Mouse (Mus musculus) intestine, embryonic 15.5 days (tissue): ENCODE data around the gene Vegfa. TPM values are rescaled to one million over a fixed set of nuclear protein-coding genes. Genes with fewer than 3 reads are reported as not detected.

ENCODE experiments used
- ATAC-seq: fragments of 200-750 bp; cut with Nextera tagmentation; 2 replicates; pipeline ENCODE4 v1.8.0; 2017; ENCODE audit warnings: moderate TSS enrichment, moderate library complexity
- H3K27ac ChIP-seq: fragments of 300-500 bp; sonication (generic); 2 replicates; pipeline ENCODE4 v1.5.1; 2015; ENCODE audit warnings: mild to moderate bottlenecking, inconsistent platforms
- H3K27me3 ChIP-seq: fragments of 300-500 bp; sonication (generic); replicated peaks from 2 replicates; pipeline ENCODE4 v1.6.1; 2015; ENCODE audit warnings: inconsistent platforms
- H3K36me3 ChIP-seq: fragments of 300-500 bp; sonication (generic); 2 replicates; pipeline ENCODE4 v1.6.1; 2015; ENCODE audit warnings: inconsistent platforms
- H3K4me1 ChIP-seq: fragments of 300-500 bp; sonication (generic); replicated peaks from 2 replicates; pipeline ENCODE4 v1.6.1; 2015; ENCODE audit warnings: inconsistent platforms
- H3K4me2 ChIP-seq: fragments of 300-500 bp; sonication (generic); replicated peaks from 2 replicates; pipeline ENCODE4 v1.6.1; 2015; ENCODE audit warnings: mild to moderate bottlenecking, inconsistent platforms
- H3K4me3 ChIP-seq: fragments of 300-500 bp; sonication (generic); replicated peaks from 2 replicates; pipeline ENCODE4 v1.5.1; 2015; ENCODE audit warnings: inconsistent platforms
- H3K9ac ChIP-seq: fragments of 300-500 bp; sonication (generic); 2 replicates; pipeline ENCODE4 v1.6.1; 2015; ENCODE audit warnings: inconsistent platforms
- H3K9me3 ChIP-seq: fragments of 300-500 bp; sonication (generic); 2 replicates; pipeline ENCODE4 v1.6.1; 2016; ENCODE audit warnings: inconsistent platforms
- WGBS: fragments of 180-500 bp; shearing (Covaris S2); methylation state at CpG from one replicate; pipeline ENCODE4 v1.1.7; 2015; 5-methylcytosine and 5-hydroxymethylcytosine counted together
- polyA plus RNA-seq: library from polyadenylated mRNA; unstranded; fragments of >200 nt; fragmentation: Nextera tagmentation; extraction: Ambion mirVana; gene quantifications from 2 replicates; pipeline ENCODE4 v1.2.1, GENCODE M21; 2015

Vegfa gene
- polyA plus RNA-seq, 1 experiment from 2014 or later, result 3.6 TPM

GRCm38 (mm10) chr17:46070046-46070445 lies 37.9 kb upstream of the Vegfa start:
- Histone ChIP-seq H3K36me3 (no peaks in the 10 kb centered on the region), H3K27me3 (no peaks in the 10 kb centered on the region), H3K27ac (no peak overlapping the region), H3K4me2 (no peak overlapping the region), H3K9ac (no peak overlapping the region), H3K4me3 (no peak overlapping the region), H3K4me1 (peaks cover 17% of the 10 kb centered on the region), H3K9me3 (no peaks in the 10 kb centered on the region)
- 63% methylated on average over 9 of the region's 9 CpGs for WGBS
- ATAC-seq, result no peak

GRCm38 (mm10) chr17:46063974-46064312 lies 31.8 kb upstream of the Vegfa start:
- WGBS, result 45% methylated on average over 6 of the region's 6 CpGs
- H3K4me3 ChIP-seq, result no peak overlapping the region
- H3K36me3 ChIP-seq, result no peaks in the 10 kb centered on the region
- H3K27ac ChIP-seq, result no peak overlapping the region
- peaks cover 11% of the 10 kb centered on the region for H3K4me1 ChIP-seq
- H3K27me3 ChIP-seq, result no peaks in the 10 kb centered on the region
- H3K4me2 ChIP-seq, result peak overlapping the region; percentile 24; the same call in 1 of the 2 replicates
- H3K9ac ChIP-seq, result no peak overlapping the region
- no peak for ATAC-seq
- H3K9me3 ChIP-seq, result no peaks in the 10 kb centered on the region

GRCm38 (mm10) chr17:46063283-46063973 lies 31.3 kb upstream of the Vegfa start:
- Histone ChIP-seq H3K27me3 (no peaks in the 10 kb centered on the region), H3K4me1 (peaks cover 11% of the 10 kb centered on the region), H3K27ac (peak overlapping the region; percentile 48; the same call in 1 of the 2 replicates), H3K4me2 (peak overlapping the region; percentile 24), H3K36me3 (no peaks in the 10 kb centered on the region), H3K4me3 (no peak overlapping the region), H3K9me3 (no peaks in the 10 kb centered on the region), H3K9ac (0 out of 2 replicates have a peak overlapping the region, but pooled peaks have one; percentile 1)
- peak; percentile 82 for ATAC-seq
- 25% methylated on average over 10 of the region's 10 CpGs for WGBS

GRCm38 (mm10) chr17:46060253-46060652 lies 28.1 kb upstream of the Vegfa start:
- no peak overlapping the region for H3K27ac ChIP-seq
- H3K4me2 ChIP-seq, result no peak overlapping the region
- H3K9ac ChIP-seq, result no peak overlapping the region
- H3K36me3 ChIP-seq, result no peaks in the 10 kb centered on the region
- no peaks in the 10 kb centered on the region for H3K9me3 ChIP-seq
- ATAC-seq, result no peak
- H3K27me3 ChIP-seq, result no peaks in the 10 kb centered on the region
- H3K4me1 ChIP-seq, result peaks cover 11% of the 10 kb centered on the region
- H3K4me3 ChIP-seq, result no peak overlapping the region
- 59% methylated on average over 3 of the region's 3 CpGs for WGBS

- Histone ChIP-seq H3K9ac (no peak overlapping the region), H3K4me1 (peaks cover 11% of the 10 kb centered on the region), H3K27me3 (no peaks in the 10 kb centered on the region), H3K36me3 (no peaks in the 10 kb centered on the region), H3K4me2 (no peak overlapping the region), H3K27ac (no peak overlapping the region), H3K4me3 (no peak overlapping the region), H3K9me3 (no peaks in the 10 kb centered on the region)
- ATAC-seq, result no peak
- WGBS, result 65% methylated on average over 15 of the region's 15 CpGs
These were observed 27.2 kb upstream of the Vegfa start for GRCm38 (mm10) chr17:46059226-46059825.

GRCm38 (mm10) chr17:46056288-46056687 lies 24.1 kb upstream of the Vegfa start:
- no peaks in the 10 kb centered on the region for H3K36me3 ChIP-seq
- 69% methylated on average over 7 of the region's 7 CpGs for WGBS
- no peak overlapping the region for H3K27ac ChIP-seq
- H3K4me3 ChIP-seq, result no peak overlapping the region
- no peaks in the 10 kb centered on the region for H3K9me3 ChIP-seq
- no peak overlapping the region for H3K9ac ChIP-seq
- no peak for ATAC-seq
- no peaks in the 10 kb centered on the region for H3K27me3 ChIP-seq
- H3K4me2 ChIP-seq, result no peak overlapping the region
- H3K4me1 ChIP-seq, result peaks cover 4% of the 10 kb centered on the region; the same call in 1 of the 2 replicates

- no peak for ATAC-seq
- Histone ChIP-seq H3K4me3 (no peak overlapping the region), H3K4me2 (no peak overlapping the region), H3K27me3 (no peaks in the 10 kb centered on the region), H3K9ac (no peak overlapping the region), H3K36me3 (no peaks in the 10 kb centered on the region), H3K27ac (no peak overlapping the region), H3K9me3 (no peaks in the 10 kb centered on the region), H3K4me1 (peaks cover 4% of the 10 kb centered on the region; the same call in 1 of the 2 replicates)
- WGBS, result 54% methylated on average over 7 of the region's 7 CpGs
These were observed 23.6 kb upstream of the Vegfa start for GRCm38 (mm10) chr17:46055736-46056135.

- Histone ChIP-seq H3K4me1 (peaks cover 13% of the 10 kb centered on the region; the same call in 1 of the 2 replicates), H3K4me3 (no peak overlapping the region), H3K4me2 (no peak overlapping the region), H3K27me3 (no peaks in the 10 kb centered on the region), H3K9me3 (no peaks in the 10 kb centered on the region), H3K36me3 (no peaks in the 10 kb centered on the region), H3K9ac (no peak overlapping the region), H3K27ac (no peak overlapping the region)
- ATAC-seq, result no peak
- 82% methylated on average over 7 of the region's 7 CpGs for WGBS
These were observed 21.2 kb upstream of the Vegfa start for GRCm38 (mm10) chr17:46053291-46053842.

- no peak for ATAC-seq
- no peaks in the 10 kb centered on the region for H3K9me3 ChIP-seq
These were observed 20.0 kb upstream of the Vegfa start for GRCm38 (mm10) chr17:46052146-46052545.

GRCm38 (mm10) chr17:46051356-46051755 lies 19.2 kb upstream of the Vegfa start:
- Histone ChIP-seq H3K27me3 (no peaks in the 10 kb centered on the region), H3K9me3 (no peaks in the 10 kb centered on the region), H3K4me1 (peaks cover 13% of the 10 kb centered on the region; the same call in 1 of the 2 replicates), H3K4me3 (no peak overlapping the region), H3K9ac (no peak overlapping the region), H3K27ac (no peak overlapping the region), H3K36me3 (no peaks in the 10 kb centered on the region), H3K4me2 (no peak overlapping the region)
- 55% methylated on average over 5 of the region's 5 CpGs for WGBS
- ATAC-seq, result peak; percentile 51; the same call in 1 of the 2 replicates

More at GRCm38 (mm10) chr17:46052146-46052545, 20.0 kb upstream of the Vegfa start:
- Histone ChIP-seq H3K4me2 (no peak overlapping the region), H3K36me3 (no peaks in the 10 kb centered on the region), H3K27ac (no peak overlapping the region), H3K9ac (no peak overlapping the region), H3K4me3 (no peak overlapping the region), H3K4me1 (peaks cover 13% of the 10 kb centered on the region; the same call in 1 of the 2 replicates), H3K27me3 (no peaks in the 10 kb centered on the region)
- 32% methylated on average over 3 of the region's 3 CpGs for WGBS

- Histone ChIP-seq H3K9me3 (no peaks in the 10 kb centered on the region), H3K4me1 (peaks cover 13% of the 10 kb centered on the region; the same call in 1 of the 2 replicates), H3K27ac (no peak overlapping the region), H3K4me2 (no peak overlapping the region), H3K4me3 (no peak overlapping the region), H3K9ac (no peak overlapping the region; the same call in 1 of the 2 replicates), H3K36me3 (no peaks in the 10 kb centered on the region), H3K27me3 (no peaks in the 10 kb centered on the region)
- no peak for ATAC-seq
- WGBS, result 22% methylated on average over 4 of the region's 4 CpGs
These were observed 17.4 kb upstream of the Vegfa start for GRCm38 (mm10) chr17:46049567-46049966.

- 95% methylated on average over 4 of the region's 4 CpGs for WGBS
- Histone ChIP-seq H3K4me1 (peaks cover 13% of the 10 kb centered on the region; the same call in 1 of the 2 replicates), H3K27me3 (no peaks in the 10 kb centered on the region), H3K4me3 (no peak overlapping the region), H3K9me3 (no peaks in the 10 kb centered on the region), H3K9ac (no peak overlapping the region), H3K36me3 (no peaks in the 10 kb centered on the region), H3K4me2 (no peak overlapping the region), H3K27ac (no peak overlapping the region)
- ATAC-seq, result no peak
These were observed 16.0 kb upstream of the Vegfa start for GRCm38 (mm10) chr17:46048184-46048583.
